Mouse (Mus musculus) brain, embryonic 14.5 days (tissue): Measurements from ENCODE around the gene Smarcd2. TPM values are rescaled to one million over a fixed set of nuclear protein-coding genes. Genes with fewer than 3 reads are reported as not detected.

ENCODE experiments used
- DNase-seq: peaks from one replicate; pipeline ENCODE4 v3.0.0-alpha.2; 2011; ENCODE audit warnings: low read depth
- CTCF ChIP-seq: fragments of 200-500 bp; IDR thresholded peaks from 2 replicates; pipeline ENCODE4 v1.5.1; 2012; ENCODE audit warnings: inconsistent platforms, mild to moderate bottlenecking, moderate library complexity, borderline replicate concordance; ENCODE audit not compliant: insufficient read depth, insufficient read length; ENCODE audit errors: extremely low read depth
- POLR2A ChIP-seq: fragments of 200-500 bp; IDR thresholded peaks from 2 replicates; pipeline ENCODE4 v1.6.1; 2012; ENCODE audit warnings: mild to moderate bottlenecking, inconsistent platforms, borderline replicate concordance; ENCODE audit not compliant: poor library complexity, insufficient read depth, insufficient read length, severe bottlenecking; ENCODE audit errors: extremely low read depth
- polyA plus RNA-seq: library from polyadenylated mRNA; depleted of rRNA; stranded (reverse); fragments of >200 nt; gene quantifications from 2 replicates; pipeline ENCODE4 v1.2.3, GENCODE M21; 2012

Gene Smarcd2
- polyA plus RNA-seq, 1 experiment: 37.3 TPM

DNA sequence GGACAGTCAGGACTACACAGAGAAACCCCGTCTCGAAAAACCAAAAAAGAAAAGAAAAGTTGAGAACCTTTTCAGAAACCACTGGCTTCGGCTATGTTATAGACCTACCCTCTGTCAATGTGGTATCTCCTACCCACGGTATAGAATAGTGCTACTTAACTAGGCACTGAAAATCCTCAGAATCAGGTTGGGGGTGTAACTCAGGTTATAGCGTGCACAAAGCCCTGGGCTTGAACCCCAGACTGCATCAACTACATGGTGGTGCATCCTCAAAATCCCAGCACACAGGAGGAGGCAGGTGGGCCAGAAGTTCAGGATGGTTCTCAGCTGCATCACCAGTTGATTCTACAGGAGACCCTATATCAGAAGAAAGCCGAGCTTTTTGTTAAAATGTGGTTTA, 1.0 kb upstream of the Smarcd2 start:
- TF ChIP-seq CTCF (no peak), POLR2A (no peak)
- DNase-seq: no peak

DNA sequence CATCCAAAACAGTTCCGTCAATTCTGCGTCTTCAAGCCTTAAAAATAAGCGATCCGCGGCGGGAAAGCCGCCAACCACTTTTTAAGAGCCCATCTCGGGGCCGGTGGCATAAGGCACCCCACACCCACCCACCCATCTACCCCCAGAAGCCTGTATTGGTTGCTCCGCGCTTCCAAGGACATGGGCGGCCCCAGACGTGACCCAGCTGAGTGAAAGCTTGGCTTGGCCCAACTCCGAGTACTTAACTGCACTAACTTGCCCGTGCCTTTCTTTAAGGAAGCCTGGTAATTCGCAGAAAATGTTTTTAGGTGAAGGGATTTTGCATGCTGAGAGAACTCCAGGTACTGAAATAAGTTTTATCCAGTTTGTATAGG, 526 bp upstream of the Smarcd2 start:
- DNase-seq: no peak
- no peak for TF ChIP-seq CTCF
- no peak for TF ChIP-seq POLR2A

DNA sequence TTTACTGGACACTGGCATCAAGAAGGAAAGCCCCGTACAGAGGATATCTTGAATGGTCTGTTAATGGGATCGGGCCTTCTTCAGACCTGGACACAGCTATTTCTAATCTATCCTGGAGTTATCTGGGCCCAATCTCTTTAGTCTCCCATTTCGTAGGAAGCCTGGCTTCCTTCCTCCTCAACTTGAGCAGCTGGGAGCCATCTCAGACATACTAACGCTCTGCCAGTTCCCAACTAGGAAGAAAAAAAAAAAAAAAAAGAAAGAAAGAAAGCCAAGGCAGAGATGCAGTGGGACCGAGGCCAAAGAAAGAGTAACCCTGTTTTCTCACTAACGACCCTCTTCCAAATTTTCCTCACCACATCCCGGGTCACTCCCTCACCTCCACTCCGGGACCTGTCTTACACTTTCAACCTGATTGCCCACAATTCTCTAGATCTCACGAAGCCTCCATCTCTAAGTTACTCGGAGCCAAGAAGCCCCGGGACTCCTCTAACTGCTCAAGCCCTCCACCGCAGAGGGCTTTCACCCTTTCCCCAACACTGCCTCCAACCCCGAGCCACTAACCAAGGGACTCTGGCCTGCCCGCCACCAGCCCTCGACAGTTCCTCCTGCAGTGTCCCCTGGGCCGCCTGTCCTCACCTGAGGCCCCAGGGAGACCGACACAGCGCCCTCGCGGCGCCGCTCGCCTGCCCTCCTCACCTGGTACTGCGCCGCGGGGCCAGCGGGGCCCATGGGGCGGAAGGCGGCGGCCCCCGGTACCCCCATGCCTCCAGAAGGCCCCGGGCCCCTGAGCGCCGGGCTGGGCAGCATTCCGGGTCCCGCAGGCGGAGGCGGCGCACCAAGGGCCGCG, 753 bp downstream of the Smarcd2 start:
- peak; percentile 46 for DNase-seq
- TF ChIP-seq POLR2A (no peak), CTCF (no peak)

DNA sequence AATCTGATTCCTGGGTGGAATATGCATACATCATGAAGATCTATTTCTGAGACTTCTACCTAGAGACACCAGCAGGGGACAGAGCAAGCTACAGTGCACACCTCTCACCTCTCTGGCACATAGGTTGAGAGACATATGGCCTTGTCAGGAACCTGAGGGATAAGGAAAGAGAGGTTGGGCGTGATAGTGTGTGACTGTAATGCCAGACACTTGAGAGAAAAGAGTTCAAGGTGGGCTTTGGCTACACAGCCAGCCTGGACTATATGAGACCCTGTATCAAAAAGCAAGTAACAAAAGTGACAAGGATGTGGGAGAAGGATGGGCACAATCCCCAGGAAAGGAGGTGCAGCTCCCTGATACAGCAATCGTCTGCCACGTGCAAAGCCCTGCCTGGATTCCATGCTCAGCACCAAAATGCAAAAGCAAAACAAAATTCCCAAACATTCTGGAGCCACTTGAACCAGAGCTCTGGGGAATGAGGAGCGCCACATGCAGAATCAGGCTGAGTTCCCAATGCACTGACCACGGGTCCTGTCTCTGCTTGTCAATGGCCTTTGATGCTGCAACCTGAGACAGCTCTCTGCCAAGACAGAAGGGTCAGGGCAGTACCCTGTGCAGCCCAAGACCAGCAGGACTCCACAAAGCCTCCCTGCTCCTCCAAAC, 1.5 kb downstream of the Smarcd2 start:
- TF ChIP-seq CTCF (no peak), POLR2A (no peak)
- DNase-seq: no peak

DNA sequence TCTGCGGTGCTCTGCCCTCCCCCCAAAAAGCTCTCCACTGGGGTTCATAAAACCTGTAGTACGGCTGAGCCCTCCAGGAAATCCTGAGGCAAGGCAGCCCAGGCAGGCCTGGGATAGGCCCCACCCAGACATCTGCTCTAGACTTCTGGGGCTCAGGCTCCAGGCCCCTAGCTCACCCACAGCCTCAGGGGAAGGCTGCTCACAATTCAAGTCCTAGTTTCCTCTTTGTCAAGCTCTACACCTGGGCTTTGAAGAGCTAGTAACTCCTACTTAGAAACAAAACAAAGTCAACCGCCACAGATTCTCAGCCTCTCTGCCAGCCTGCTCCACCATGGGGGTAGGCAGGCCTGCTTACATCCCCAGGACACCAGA, 3.7 kb downstream of the Smarcd2 start:
- TF ChIP-seq CTCF: no peak
- TF ChIP-seq POLR2A: no peak
- DNase-seq: peak; percentile 53

DNA sequence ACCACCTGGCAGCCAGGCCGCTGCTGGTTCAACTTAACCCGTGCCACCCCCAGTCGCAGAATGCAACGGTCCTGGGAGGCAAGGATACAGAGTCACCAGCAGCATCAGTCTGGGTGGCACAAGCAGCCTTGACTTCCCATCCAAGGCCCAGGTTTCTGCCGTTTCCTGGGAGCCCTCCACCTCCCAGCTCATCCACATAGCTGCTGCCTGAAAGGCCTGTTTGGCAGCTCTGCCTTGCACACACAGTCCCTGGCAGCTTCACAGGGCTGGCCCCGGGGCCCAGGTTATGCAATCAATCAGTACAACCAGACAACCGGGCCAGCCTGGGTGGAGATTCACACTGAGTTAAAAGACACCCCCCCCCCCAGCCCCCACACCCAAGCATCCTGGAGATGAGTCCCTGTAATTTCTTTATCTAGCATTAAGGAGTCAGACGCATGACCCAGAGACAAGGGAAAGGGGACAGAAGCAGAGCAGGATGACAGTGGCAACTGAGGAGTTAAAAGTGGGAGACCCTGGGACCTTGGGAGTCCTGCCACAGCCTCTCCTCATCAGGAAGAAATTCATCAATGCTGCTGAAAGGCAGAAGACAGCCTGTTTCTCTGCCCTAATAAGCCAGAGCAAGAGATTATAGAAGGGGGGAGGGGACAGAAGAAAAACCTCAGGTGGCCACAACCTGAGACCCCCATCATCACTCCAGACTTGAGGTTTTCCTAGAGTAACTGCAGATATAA, 4.3 kb downstream of the Smarcd2 start:
- DNase-seq: peak; percentile 46

DNA sequence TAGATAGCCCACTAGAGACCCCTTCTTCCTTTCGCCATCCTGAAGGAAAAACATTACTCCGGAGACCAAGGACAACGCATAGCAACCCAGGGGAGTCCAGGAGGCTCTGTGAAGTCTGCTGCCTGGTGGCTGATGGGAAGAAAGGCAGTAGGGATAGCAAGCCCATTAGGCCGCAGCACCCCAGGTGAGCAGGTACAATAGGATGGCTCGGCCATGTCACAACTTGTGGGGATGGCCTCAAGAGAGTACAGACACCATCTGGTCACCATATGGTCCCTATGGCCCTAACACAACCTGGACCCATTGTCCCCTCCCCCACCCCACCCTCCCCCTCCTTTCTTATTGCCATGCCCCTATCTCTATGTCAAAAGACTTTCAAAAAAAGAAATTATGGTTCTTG, 4.9 kb downstream of the Smarcd2 start:
- no peak for DNase-seq
- TF ChIP-seq CTCF (no peak), POLR2A (no peak)

More for the DNA sequence above, 4.3 kb downstream of the Smarcd2 start:
- TF ChIP-seq POLR2A (no peak), CTCF (no peak)

DNA sequence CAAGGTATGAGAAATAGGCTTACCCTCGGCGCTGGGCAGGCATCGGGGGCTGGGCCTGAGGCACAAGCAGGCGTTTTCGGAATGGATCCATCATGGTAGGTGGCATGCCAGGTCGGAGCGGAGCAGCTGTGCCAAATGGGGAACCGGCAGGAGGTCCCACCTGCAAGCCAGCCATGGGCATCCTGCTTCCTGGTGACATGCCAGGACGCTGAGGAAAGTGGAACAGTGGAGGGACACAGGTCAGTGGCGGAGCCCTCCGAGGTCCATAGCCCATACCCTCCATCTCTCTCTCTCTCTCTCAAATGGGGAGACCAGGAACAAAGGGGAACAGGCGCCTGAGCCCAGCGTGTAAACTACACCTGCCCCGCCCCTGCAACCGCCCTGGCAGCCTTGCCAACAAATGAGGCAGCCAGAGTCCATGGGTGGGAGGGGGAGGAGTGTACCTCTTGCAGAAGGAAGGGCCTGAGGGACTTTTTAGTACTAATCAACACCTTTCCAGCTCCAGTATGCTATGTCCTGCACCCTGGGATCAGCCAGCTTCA, 5.4 kb downstream of the Smarcd2 start:
- peak; percentile 60 for DNase-seq
- TF ChIP-seq POLR2A (no peak), CTCF (no peak)

DNA sequence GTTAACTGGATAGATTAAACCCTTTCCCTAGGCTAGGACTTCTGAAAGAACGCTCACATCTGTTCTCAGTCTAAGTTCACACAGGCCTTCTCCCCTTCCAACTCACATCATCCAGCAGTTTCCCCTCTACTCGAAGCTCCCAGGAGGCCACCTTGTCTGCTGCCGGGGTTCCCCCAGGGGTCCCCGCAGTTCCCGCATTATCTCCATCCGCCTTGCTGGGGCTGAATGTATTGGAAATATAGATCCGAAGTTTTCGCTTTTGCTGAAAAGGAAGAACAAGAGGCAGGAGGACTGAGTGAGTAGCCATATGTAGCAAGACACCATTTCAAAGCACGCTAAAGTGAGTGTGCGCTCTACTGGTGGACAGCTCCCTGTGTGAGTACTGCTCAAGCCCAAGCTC, 6.3 kb downstream of the Smarcd2 start:
- no peak for TF ChIP-seq CTCF
- TF ChIP-seq POLR2A: no peak
- no peak for DNase-seq

DNA sequence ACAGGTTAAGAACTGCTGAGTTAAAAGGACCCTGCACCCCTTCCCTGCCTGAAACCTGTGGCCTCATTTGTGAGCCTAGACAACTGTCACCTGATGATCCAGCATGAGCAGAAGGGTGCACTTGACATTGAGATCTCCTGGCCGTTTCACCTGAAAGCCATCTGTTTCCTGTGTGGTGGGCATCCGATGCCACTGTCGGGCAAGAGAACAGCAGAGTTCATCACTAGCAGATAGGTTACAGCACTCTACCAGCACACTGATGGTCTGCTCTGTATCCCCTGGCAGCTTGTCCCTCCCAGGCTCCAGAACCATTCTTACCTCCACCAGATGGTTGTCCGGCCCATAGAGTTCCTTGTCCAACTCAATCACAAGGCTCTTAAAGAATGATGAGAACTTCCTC, 7.2 kb downstream of the Smarcd2 start:
- no peak for DNase-seq

DNA sequence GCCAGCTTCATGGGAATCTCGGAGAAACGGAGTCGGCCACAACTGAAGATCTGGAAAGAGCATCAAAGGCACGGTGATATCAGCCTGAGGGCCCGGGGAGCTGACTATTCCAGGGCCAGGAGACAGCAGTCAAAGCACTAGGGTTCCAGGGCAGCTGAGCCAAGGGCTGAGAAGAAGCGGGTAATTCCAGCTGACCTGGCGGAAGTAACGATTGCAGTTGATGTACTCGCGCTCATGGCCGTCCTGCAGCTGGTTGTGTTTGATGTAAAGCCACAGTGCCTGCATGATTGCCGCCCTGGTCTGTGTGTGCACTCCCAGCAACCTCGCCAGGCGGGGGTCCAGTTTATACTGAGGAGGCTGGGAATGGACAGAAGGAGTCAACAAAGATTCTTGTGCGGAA, 7.8 kb downstream of the Smarcd2 start:
- TF ChIP-seq CTCF: no peak
- no peak for TF ChIP-seq POLR2A
- no peak for DNase-seq

More for the DNA sequence above, 7.2 kb downstream of the Smarcd2 start:
- TF ChIP-seq CTCF: no peak
- TF ChIP-seq POLR2A: no peak

DNA sequence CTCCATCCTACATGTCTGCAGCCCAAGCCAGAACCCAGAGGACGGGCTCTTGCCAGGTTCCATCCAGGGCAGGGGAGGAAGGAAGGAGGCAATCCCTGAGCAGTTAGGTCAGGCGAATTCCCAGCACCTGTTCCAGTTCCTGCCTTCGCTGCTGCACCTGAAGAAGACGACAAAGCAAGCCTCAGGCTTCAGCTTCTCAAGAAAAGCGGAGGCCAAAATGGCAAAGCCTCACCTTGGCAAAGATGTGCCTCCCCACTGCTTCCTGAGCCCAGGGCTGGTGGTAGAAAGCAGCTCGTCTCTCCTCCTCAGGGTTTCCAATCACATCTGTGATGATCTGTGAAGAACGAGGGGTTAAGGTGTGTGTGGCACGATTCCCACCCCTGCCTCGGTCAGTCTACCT, 8.8 kb downstream of the Smarcd2 start:
- TF ChIP-seq CTCF (no peak), POLR2A (no peak)
- no peak for DNase-seq
